Mouse (Mus musculus) left cerebral cortex, adult 6 months (tissue): Measurements from ENCODE around the gene Enah. TPM values are rescaled to one million over a fixed set of nuclear protein-coding genes. Genes with fewer than 3 reads are reported as not detected.

Experiments used
- long read RNA-seq, 2 experiments: library from polyadenylated mRNA; unstranded; transcript quantifications; one replicate each; pipeline ENCODE4 v2.0.0; 2019 to 2020
- polyA plus RNA-seq: library from polyadenylated mRNA; unstranded; fragments of <200 nt; fragmentation: Nextera tagmentation; gene quantifications from 2 replicates; pipeline ENCODE4 v1.2.3, GENCODE M21; 2021

Enah gene
- polyA plus RNA-seq, result 6.7 and 7.9 TPM in 2 replicates
- long read RNA-seq, experiment 1, partial matches to known transcripts, result 0 of 9 reads
- long read RNA-seq, experiment 1, other reads (novel, unspliced or antisense), result 8 of 9 reads
- long read RNA-seq, experiment 2, full-length matches to known transcripts, result 1 of 26 reads
- long read RNA-seq, experiment 2, partial matches to known transcripts, result 3 of 26 reads
- long read RNA-seq, experiment 2, other reads (novel, unspliced or antisense), result 22 of 26 reads

DNA sequence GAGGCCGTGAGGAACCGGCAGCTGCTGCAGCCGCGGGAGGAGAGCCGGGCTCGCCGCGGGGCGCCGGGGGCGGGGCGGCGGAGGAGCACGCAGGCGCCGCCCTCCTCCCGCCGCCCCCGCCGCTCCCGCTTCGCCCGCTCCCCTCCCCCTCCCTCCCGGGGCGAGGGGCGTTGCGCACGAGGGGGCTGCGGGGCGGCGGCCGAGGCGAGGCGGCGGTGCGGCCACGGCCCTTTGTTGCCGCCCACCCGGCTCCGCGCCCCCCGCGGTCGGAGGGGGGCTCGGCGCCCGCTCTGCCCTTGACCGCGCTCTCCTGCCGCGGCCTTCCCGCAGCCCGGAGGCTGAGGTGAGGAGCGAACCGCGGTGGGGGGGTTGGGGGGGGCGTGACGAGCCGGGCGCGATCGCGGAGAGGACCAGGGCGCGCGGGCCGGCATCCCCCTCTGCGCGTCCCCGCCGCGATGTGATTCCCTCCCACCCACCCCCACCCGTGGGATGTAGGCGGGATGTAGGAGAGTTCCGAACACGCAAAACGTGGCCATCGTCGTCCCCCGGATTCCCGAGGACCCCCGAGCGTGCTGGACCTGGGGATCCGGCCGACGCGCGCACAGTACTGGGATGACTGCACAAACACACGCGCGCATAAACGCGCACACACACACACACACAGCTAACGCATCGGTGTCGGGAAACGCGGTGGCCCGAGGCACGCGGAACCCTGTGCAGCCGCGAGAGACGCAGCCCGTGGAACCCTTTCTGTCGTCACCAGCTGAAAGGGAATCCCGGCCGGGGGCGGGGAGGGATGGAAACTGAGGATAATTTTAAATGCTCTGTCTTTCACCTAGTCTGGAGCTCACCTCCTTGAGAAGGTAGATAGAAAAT, at the start of gene Enah:
TSS of gene Enah (minus strand) at position 65 of the 876 bp plus-strand sequence.

Other genes starting within 250 kb of the Enah start
- gene Lbr, start 176.9 kb downstream of the Enah start, polyA plus RNA-seq, result 6.2 and 7.0 TPM in 2 replicates
- gene Srp9, start 104.7 kb upstream of the Enah start, polyA plus RNA-seq, result 270 and 319 TPM in 2 replicates
- gene Vmn1r1, start 144.5 kb upstream of the Enah start, polyA plus RNA-seq, result not detected in 2 replicates